Mouse (Mus musculus) heart, postnatal 0 days (tissue): ENCODE results near the gene H2-T23. TPM values are rescaled to one million over a fixed set of nuclear protein-coding genes. Genes with fewer than 3 reads are reported as not detected.
A peak's percentile ranks its signal among the peaks of the same experiment; 100 is the strongest.
"Not testable (repeated sequence)": the region's sequence is repeated elsewhere in the genome, so short reads cannot be mapped to it uniquely, and the experiment has no call there.

Experiments
- ATAC-seq: fragments of 200-750 bp; cut with Nextera tagmentation; 2 replicates; pipeline ENCODE4 v1.8.0; 2017; ENCODE audit warnings: low read depth, moderate number of reproducible peaks, moderate library complexity; ENCODE audit not compliant: insufficient read depth
- DNase-seq: peaks from one replicate; pipeline ENCODE4 v3.0.0-alpha.2; 2016; ENCODE audit warnings: low spot score
- H3K27ac ChIP-seq: fragments of 300-500 bp; sonication (generic); 2 replicates; pipeline ENCODE4 v1.5.1; 2014; ENCODE audit warnings: low read depth, mild to moderate bottlenecking
- H3K27me3 ChIP-seq: fragments of 300-500 bp; sonication (generic); 2 replicates; pipeline ENCODE4 v1.6.1; 2014; ENCODE audit warnings: low read length, mixed read lengths; ENCODE audit not compliant: control insufficient read depth, insufficient read depth
- H3K36me3 ChIP-seq: fragments of 300-500 bp; sonication (generic); replicated peaks from 2 replicates; pipeline ENCODE4 v1.6.1; 2014; ENCODE audit warnings: low read length, mixed read lengths; ENCODE audit not compliant: control insufficient read depth, insufficient read depth
- H3K4me1 ChIP-seq: fragments of 300-500 bp; sonication (generic); 2 replicates; pipeline ENCODE4 v1.6.1; 2014; ENCODE audit warnings: antibody characterized with exemption; ENCODE audit not compliant: control insufficient read depth, insufficient read depth
- H3K4me2 ChIP-seq: fragments of 300-500 bp; sonication (generic); 2 replicates; pipeline ENCODE4 v1.6.1; 2014; ENCODE audit warnings: low read depth, mild to moderate bottlenecking, low read length, moderate library complexity
- H3K4me3 ChIP-seq: fragments of 300-500 bp; sonication (generic); 2 replicates; pipeline ENCODE4 v1.5.1; 2014; ENCODE audit warnings: low read depth, low read length
- H3K9ac ChIP-seq: fragments of 300-500 bp; sonication (generic); replicated peaks from 2 replicates; pipeline ENCODE4 v1.6.1; 2014; ENCODE audit warnings: low read depth, low read length, mixed read lengths
- H3K9me3 ChIP-seq: fragments of 300-500 bp; sonication (generic); replicated peaks from 2 replicates; pipeline ENCODE4 v1.6.1; 2016; ENCODE audit warnings: low read length; ENCODE audit not compliant: control insufficient read depth
- CTCF ChIP-seq: IDR thresholded peaks from 2 replicates; pipeline ENCODE4 v1.5.1; 2016; ENCODE audit warnings: antibody characterized with exemption, control low read depth, low read depth
- WGBS: fragments of 180-500 bp; shearing (Covaris S2); extraction: QIAGEN DNeasy Blood & Tissue Kit; methylation state at CpG from one replicate; pipeline ENCODE4 v1.1.7; 2014; 5-methylcytosine and 5-hydroxymethylcytosine counted together
- polyA plus RNA-seq: library from polyadenylated mRNA; unstranded; fragments of >200 nt; fragmentation: Nextera tagmentation; extraction: Ambion mirVana; gene quantifications from 2 replicates; pipeline ENCODE4 v1.2.1, GENCODE M21; 2015
- total RNA-seq: library from RNA; depleted of rRNA; stranded (reverse); fragments of >200 nt; gene quantifications from 2 replicates; pipeline ENCODE4 v1.2.3, GENCODE M21; 2014; ENCODE audit warnings: low replicate concordance

Gene H2-T23
- total and polyA plus RNA-seq, 2 experiments from 2014 or later: 10.8 to 34.8 TPM

DNA sequence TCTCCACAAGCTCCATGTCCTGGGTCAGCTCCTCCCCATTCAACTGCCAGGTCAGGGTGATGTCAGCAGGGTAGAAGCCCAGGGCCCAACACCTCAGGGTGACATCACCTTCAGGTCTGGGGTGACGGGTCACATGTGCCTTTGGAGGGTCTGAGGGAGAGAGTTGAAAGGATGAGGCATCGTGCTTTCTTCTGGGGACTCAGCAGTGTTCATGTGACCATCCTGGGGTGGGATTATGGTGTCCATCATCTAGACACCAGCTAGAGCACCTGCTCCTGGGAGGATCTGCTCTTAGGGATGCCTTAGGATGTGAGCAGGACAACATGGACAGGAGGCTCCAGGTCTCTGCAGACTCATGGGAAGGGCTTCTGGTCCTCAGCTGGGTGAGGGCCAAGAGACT, 7.9 kb upstream of the H2-T23 start:
- WGBS: 78% methylated on average over 2 of the region's 2 CpGs
- H3K4me2 ChIP-seq, H3K4me3 ChIP-seq, H3K9ac ChIP-seq, H3K36me3 ChIP-seq, DNase-seq, H3K4me1 ChIP-seq, H3K27ac ChIP-seq, ATAC-seq, H3K9me3 ChIP-seq, H3K27me3 ChIP-seq: not testable (repeated sequence)

DNA sequence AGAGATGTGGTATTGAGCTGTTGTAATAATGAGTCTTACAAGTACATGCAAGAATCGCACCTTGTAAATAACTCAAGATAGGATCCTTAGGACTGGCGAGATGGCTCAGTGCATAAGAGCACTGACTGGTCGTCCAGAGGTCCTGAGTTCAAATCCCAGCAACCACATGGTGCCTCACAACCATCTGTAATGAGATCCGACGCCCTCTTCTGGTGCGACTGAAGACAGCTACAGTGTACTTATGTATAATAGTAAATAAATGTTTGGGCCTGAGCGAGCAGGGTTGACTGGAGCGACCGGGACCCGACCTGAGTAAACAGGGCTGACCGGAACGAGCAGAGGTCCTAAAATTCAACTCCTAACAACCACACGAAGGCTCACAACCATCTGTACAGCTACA, 3.5 kb upstream of the H2-T23 start:
- H3K27ac ChIP-seq, H3K27me3 ChIP-seq, H3K36me3 ChIP-seq, H3K4me1 ChIP-seq, H3K4me2 ChIP-seq, H3K9ac ChIP-seq, ATAC-seq, H3K4me3 ChIP-seq, H3K9me3 ChIP-seq, DNase-seq: not testable (repeated sequence)
- 81% methylated on average over 13 of the region's 13 CpGs for WGBS

DNA sequence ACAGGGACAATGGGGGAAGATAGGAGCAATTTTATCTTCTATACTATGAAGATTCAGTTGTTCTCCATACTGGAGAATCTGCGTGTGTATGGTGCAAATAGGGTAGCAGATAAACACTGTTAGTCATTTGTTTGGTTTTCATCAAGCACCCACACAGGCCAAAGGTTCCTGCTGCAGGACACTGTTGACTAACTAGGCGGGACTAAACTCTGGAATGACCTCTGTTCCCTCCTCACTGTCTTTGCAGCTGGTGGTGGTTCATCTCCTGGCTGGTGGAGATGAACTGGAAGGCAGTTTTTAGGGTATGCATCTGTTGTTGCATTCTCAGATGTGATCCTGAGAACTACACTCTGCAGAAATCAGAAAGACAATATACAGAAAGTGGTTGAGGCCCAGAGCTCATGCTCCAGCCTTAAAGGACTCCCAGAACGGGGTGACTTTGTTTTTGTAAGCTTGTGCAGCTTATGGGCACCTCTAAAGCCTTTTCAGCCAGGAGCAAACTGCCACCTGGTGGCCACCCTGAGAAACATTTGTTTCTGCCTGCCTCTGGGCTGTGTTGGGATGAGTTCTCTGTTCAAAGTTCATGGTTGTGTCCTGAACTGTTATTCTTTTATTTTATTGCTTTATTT, 2.5 kb upstream of the H2-T23 start:
- ATAC-seq (peak; percentile 49; the same call in 1 of the 2 replicates), DNase-seq (peak; percentile 36)
- H3K9me3 ChIP-seq, H3K36me3 ChIP-seq, H3K9ac ChIP-seq, H3K4me1 ChIP-seq, H3K4me2 ChIP-seq, H3K27ac ChIP-seq, H3K4me3 ChIP-seq, H3K27me3 ChIP-seq: not testable (repeated sequence)
- WGBS: 31% methylated on average over 3 of the region's 3 CpGs
- peak; percentile 55 for TF ChIP-seq CTCF

DNA sequence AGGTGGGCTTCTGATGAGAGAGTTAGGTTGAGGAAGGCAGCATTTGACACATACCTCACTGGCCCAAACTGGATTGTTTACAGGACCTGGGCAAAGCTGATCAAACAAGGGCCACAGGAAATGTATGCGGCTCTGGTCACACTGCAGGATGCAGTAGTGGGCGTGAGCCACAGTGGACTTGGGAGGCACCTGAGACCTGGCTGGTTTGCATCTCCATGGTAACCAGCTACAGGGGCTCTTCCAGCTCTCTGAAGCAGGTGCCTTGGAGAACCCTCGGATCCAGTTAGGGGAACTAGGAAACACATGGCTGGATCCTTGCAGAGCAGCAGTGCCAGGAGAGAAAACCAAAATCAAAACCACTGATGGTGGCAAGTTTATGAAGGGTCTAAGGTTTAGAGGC, 1.9 kb upstream of the H2-T23 start:
- not testable (repeated sequence) for H3K4me3 ChIP-seq, DNase-seq, H3K9ac ChIP-seq, H3K27ac ChIP-seq, H3K4me2 ChIP-seq, H3K9me3 ChIP-seq, H3K36me3 ChIP-seq, H3K4me1 ChIP-seq, H3K27me3 ChIP-seq, ATAC-seq
- 61% methylated on average over 3 of the region's 3 CpGs for WGBS

DNA sequence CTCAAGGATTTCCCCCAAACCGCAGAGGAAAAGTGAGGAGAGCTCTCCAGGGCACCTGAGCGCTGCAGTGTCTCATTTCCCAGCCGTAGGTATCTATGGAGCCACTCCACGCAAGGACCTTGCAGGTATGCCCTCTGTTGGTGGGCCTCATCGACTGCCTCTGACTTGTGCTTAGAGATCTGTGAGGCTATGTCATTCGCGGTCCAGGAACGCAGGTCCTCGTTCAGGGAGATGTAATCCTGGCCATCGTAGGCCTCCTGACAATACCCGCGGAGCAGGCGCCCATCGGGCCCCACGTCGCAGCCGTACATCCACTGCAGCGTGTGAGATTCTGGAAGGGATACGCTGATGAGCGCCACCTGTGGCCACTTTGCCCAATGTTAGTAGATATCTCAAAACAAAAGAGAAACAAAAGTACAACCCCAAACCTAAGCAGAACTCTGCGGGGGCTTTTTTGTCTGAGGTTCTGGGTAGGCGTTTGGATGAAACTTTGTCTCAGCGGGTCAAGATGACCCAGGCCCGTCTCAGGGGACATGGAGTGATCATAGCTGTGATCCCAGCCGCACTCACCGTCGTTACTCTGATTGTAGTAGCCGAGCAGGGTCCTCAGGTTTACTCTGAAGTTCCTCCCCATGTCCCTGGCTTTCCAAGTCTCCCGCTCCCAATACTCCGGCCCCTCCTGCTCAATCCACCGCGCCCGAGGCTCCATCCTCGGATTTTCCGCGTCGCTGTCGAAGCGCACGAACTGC, 898 bp downstream of the H2-T23 start:
- 3% methylated on average over 40 of the region's 40 CpGs for WGBS
- Histone ChIP-seq H3K9ac (peak overlapping the region; percentile 70), H3K4me2 (peak overlapping the region; percentile 88), H3K27ac (peak overlapping the region; percentile 48), H3K4me3 (peak overlapping the region; percentile 64)
- not testable (repeated sequence) for H3K27me3 ChIP-seq, H3K4me1 ChIP-seq, DNase-seq, H3K9me3 ChIP-seq, H3K36me3 ChIP-seq
- peak; percentile 28 for TF ChIP-seq CTCF
- peak; percentile 37 for ATAC-seq

DNA sequence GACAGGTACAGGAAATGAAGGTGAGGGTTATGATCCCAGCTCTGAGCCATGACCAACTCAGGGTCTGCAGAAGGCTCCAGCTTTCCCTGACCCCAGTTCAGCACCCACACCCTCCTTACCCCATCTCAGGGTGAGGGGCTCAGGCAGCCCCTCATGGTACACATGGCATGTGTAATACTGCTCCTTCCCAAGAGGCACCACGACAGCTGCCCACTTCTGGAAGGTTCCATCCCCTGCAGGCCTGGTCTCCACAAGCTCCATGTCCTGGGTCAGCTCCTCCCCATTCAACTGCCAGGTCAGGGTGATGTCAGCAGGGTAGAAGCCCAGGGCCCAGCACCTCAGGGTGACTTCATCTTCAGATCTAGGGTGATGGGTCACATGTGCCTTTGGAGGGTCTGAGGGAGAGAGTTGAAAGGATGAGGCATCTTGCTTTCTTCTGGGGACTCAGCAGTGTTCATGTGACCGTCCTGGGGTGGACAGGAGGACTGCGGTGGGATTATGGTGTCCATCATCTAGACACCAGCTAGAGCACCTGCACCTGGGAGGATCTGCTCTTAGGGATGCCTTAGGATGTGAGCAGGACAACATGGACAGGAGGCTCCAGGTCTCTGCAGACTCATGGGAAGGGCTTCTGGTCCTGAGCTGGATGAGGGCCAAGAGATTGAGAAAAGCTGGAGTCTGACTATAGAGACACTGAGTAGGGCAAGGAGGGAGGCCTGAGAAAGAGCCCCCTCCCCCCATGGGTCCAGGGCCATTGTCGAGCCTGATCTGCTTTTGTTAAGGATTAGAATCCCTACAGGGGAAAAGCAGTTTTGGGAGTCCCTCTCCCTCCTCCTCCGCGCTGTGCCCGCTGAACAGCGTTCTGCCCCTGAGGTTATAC, 1.7 kb downstream of the H2-T23 start:
- peak overlapping the region; percentile 64 for H3K4me3 ChIP-seq
- not testable (repeated sequence) for H3K36me3 ChIP-seq, H3K4me1 ChIP-seq, H3K9me3 ChIP-seq, ATAC-seq, H3K27ac ChIP-seq, DNase-seq, H3K27me3 ChIP-seq, H3K9ac ChIP-seq
- H3K4me2 ChIP-seq: peak overlapping the region; percentile 88
- 48% methylated on average over 8 of the region's 8 CpGs for WGBS

DNA sequence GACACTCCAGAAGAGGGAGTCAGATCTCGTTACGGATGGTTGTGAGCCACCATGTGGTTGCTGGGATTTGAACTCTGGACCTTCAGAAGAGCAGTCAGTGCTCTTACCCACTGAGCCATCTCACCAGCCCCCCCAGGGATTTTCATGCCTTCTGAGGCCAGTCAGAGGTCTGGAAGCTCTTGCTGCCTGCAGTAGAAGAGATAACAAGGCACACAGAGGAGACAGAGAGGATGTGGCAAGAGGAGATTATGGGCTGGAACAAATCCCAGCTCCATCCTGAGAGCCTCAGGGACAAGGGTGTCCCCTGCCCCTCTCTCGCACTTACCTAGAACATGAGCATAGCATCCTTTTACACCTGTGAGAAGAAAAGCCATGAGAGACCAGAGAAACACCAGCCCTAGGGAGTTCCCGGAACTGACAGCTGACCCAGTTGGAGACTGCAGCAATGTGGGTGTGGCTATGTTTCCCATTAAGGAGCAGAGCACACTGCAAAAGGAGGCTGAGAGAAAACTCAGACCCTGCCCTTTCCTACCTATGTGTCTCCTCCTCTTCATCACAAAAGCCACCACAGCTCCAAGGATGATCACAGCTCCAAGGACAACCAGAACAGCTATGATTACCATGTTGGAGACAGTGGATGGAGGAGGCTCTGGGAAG, 2.5 kb downstream of the H2-T23 start:
- H3K9me3 ChIP-seq, H3K27ac ChIP-seq, H3K36me3 ChIP-seq, H3K27me3 ChIP-seq, H3K4me1 ChIP-seq, H3K4me2 ChIP-seq, DNase-seq, H3K9ac ChIP-seq, ATAC-seq, H3K4me3 ChIP-seq: not testable (repeated sequence)
- WGBS: 31% methylated on average over 2 of the region's 4 CpGs
